Mouse (Mus musculus) CD4-positive helper T cell, adult 2 months (primary cell): ENCODE measurements around the gene Eva1c.
"Not testable (repeated sequence)": the region's sequence is repeated elsewhere in the genome, so short reads cannot be mapped to it uniquely, and the experiment has no call there.

Source experiments
- DNase-seq: peaks from one replicate; pipeline ENCODE4 v3.0.0-alpha.2; 2012; ENCODE audit warnings: low read depth, missing footprints, low spot score

Gene Eva1c

GRCm38 (mm10) chr16:90826457-90826856 lies at the start of gene Eva1c:
TSS of gene Eva1c (plus strand) at chr16:90826719.
- no peak for DNase-seq

DNA sequence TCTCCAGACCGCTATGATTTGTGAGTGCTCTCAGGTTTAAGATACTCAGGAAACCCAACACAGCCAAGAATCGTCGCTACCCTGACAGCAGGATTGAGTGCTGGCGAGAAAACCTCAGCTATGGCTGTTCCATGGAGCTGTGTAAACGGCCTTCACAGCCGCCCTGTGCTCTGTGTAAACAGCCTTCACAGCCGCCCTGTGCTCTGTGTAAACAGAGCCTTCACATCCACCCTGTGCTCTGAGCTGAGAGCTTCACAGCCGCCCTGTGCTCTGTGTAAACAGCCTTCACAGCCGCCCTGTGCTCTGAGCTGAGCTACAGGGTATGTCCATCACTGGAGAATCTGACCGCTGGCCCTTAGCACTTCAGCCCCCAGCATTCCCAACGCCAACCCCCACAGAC lies 46.7 kb upstream of the Eva1c start:
- DNase-seq, result no peak

GRCm38 (mm10) chr16:90783302-90783701 lies 43.2 kb upstream of the Eva1c start:
- DNase-seq, result no peak

- DNase-seq, result no peak
Observed at GRCm38 (mm10) chr16:90785257-90785656, 41.3 kb upstream of the Eva1c start.

GRCm38 (mm10) chr16:90788580-90788979 lies 37.9 kb upstream of the Eva1c start:
- no peak for DNase-seq

GRCm38 (mm10) chr16:90790946-90791345 lies 35.6 kb upstream of the Eva1c start:
- no peak for DNase-seq

GRCm38 (mm10) chr16:90792066-90792465 lies 34.5 kb upstream of the Eva1c start:
- DNase-seq, result no peak

- DNase-seq, result no peak
Observed at GRCm38 (mm10) chr16:90792500-90792899, 34.0 kb upstream of the Eva1c start.

DNA sequence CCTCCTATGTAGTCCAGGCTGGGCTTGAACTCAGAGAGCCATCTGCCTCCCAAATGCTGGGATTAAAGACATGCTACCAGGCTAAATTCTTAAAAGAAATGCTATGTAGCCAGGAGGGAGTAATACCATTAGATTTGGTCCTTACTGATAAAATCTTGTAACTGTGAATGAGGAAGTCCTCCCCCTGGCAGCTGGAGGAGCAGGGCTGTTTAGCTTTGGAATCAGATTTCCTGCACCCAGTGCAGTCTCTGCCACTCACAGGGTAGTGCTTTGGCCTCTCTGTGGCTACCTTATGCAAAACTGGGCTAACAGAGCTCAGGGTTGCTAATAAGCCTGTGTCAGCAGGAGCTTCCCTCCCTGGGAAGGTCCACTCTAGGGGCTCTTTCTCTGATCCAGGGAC lies 31.8 kb upstream of the Eva1c start:
- DNase-seq, result no peak

- no peak for DNase-seq
Observed at GRCm38 (mm10) chr16:90798446-90798845, 28.1 kb upstream of the Eva1c start.

DNA sequence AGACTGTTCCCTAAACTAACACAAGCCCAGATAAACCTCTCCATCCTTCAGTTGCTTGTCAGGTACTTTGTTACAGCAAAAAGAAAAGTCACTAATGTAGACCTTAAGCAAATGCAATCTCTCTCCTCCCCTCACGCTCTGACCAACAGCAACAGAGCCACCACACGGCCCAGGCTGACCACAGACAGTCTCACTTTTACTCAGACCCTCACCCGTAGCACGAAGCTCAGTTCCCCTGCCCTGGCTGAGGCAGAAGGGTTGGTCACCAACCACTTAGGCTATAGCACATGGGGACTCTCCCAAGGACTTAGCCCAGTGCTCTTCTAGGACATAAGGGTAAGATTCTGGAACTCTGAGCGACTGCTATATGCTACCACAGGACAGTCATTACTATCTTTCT lies 27.7 kb upstream of the Eva1c start:
- DNase-seq, result no peak

DNA sequence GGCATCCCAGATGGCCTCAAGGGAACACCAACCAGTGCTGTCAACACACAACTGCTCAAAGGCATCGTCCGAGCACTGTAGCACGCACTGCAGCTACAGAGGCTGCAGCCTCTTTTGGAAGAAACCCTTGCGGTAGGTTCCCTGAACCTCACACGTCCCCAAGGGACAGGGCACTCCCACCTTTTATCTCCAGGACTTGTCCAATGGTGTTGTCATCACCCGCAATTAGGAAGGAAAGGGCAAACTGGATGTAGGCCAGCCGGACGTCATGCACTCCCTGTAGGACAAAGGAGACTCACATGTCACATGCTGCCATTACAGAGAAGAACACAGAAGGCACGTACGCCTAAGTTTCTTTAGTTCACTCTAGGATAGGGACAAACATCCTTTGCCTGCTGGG lies 26.7 kb upstream of the Eva1c start:
- DNase-seq, result no peak

DNA sequence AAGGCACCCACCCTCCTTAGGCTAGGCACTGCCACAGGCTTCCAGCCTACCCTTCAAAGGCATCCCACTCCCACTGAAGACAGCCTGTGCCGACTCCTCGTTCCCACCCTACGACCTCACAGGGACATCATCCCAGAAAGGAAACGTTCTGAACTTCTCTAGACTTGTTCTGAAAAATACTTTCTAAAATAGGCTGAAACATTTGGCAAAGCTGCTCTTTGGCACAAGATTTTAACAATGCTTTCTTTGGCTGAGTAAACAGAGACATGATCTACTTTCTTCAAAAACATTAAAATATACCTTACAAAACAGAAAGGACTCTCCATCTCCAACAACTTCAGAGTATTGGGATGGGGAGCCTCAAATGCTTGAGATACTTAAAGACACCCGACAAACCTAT lies 25.3 kb upstream of the Eva1c start:
- DNase-seq, result no peak

DNA sequence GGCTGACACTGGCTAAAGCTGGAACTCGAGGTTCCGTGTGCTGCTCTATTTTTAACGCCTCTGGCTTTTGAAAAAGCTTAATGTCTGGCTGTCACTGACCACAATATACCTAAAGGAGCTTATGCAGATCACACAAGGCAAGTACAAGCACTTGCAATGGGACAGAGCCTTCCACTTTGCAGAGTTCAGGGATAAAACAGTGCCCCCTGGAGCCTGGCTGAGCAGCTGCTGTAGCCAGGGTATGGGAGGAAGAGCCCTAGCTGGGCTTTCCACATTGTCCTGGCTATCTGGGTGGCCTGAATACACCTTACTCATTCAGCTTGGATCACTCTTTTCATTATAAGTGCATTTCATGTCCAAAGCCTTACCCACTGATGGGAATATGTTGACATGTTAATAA lies 24.6 kb upstream of the Eva1c start:
- DNase-seq, result no peak

GRCm38 (mm10) chr16:90804466-90804865 lies 22.1 kb upstream of the Eva1c start:
- DNase-seq, result no peak

DNA sequence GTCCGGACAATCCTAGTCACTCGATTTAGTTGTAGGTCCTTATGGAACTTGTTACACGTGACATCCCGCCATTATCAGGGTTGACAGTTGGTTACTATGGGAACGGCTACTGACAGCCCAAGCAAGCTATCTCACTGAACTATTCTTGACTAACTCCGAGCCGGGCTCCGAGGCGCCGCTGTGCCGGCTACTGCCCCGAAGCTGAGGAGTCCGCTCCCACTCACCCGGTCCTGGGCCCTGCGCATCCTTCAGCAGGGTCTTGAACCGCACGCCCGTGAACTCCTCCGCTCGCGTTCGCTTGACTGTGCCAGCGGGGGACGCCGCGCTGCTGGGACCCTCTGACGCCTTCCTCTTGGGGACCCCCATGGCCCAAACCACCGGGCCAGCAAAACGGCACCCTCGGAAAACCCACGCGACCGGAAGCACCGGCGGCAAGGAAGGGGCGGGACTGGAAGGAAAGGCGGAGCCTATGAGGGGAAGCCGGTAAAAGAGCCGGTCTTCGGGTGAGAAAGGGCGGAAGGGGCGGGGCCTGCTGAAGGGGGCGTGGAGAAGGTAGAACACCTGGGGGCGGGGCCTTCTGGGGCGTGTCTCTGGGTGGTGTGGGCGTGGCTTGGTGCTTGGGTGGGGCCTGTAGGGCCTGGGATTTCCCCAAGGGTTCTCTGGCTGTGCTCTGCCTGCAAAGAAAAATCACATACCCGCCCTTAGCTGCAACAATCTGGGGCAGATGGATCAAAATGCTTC lies 16.4 kb upstream of the Eva1c start, which contains the start of gene Urb1:
TSS of gene Urb1 (minus strand) at position 439 of the 741 bp plus-strand sequence.
- DNase-seq, result peak; percentile 96

DNA sequence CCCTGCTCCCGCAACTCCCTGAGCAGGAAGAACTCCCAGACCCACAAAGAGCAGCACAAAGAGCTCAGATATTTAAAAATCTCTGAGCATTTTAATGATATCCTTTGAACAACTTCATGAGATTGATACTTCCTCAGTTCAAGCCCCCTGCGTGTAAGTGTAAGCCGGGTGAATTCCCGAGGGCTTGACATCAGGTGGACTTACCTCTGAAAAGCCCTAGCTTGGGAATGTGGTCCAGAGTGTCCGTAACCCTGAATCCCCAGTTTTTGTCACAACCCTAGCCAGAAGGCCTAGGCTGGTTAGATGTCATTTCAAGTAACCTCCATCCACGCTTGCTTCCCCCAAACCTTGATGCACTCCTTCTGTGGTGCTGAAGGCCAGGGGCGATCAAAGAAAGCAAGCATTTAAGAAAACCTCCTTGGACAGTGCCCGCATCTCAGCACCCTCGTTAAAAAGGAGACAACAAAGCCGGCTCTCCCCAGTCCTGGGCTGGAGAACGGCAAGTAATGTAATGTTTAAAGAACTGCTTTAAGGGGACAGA lies 15.7 kb upstream of the Eva1c start:
- no peak for DNase-seq

- DNase-seq, result no peak
Observed at GRCm38 (mm10) chr16:90812086-90812485, 14.4 kb upstream of the Eva1c start.

DNA sequence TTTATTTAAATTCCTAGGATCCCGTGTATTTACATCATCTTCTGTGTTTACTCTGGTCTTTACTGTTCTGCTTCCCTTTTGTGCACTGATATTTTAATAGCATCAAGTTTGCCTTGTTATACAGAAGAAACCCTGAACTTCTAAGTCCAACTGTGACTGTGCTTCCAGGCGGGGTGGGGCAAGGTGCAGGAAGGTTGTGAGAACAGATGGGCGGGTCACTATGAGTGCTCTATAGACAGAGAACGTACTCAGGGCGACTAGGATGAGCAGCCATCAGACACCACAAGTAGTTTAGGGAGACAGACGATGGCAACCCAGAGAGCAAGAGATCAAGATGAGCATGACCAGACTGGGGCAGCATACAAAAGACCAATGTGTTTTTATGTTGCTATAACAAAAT lies 6.2 kb upstream of the Eva1c start:
- no peak for DNase-seq

DNA sequence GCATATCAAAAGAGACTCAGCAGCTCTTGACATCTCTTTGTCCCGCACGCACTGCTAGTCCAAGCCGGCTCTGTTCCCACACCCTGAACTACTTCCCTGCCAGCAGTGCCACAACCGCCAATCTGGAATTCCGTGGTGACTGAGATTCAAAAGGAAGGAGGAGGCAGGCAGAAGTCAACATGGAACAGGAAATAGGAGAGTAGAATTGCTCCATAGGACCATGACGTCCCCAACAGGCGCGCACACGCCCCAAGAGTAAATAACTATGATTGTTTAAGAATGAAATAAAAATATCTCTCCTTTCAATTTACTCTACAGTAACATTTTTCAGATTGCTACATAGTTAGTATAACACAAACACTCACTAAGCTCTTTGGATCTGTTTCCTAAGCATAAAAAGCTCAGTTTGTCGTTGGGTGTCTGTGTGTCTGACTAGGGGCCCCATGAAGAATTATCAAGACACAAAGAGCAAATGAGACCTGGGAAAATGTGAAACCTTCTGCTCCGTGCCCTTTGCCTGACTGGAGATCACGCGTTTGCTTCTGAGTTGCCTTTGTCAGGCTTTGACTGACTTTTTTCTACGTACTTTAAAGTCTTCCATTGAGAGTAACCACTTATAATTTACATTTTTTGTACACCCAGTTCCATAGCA lies 5.3 kb upstream of the Eva1c start:
- DNase-seq, result no peak

GRCm38 (mm10) chr16:90822284-90822935 lies 4.1 kb upstream of the Eva1c start:
- no peak for DNase-seq

DNA sequence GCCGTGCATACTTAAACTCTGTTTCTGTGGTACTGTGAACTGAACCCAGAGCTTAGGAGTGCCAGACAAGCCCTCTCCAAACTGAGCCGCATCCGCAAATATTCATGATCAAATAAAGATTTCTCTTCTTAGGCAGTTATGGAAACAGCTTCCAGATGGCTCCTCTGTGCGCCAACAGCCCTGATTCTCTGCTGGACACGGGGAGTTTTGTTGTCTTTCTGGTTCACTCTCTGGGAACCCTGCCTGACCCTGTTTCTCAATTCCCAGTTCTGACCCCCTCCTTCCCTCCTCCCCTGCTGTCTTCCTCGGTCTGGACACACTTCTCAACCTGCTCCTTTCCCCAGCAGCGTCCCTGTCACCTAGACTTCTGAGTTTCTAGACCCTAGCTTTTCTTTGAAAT lies 3.5 kb upstream of the Eva1c start:
- DNase-seq, result no peak

GRCm38 (mm10) chr16:90823986-90824385 lies 2.5 kb upstream of the Eva1c start:
- DNase-seq, result not testable (repeated sequence)
